Mouse (Mus musculus) spleen, embryonic (tissue): ENCODE measurements around the gene Gm14569.

Experiments
- CTCF ChIA-PET: fragments of 350-600 bp; sonication (Branson Sonifier 250); formaldehyde crosslinking; loops from one replicate; lab custom pipeline; 2022; lab: Charles Lee

Gene Gm14569

DNA sequence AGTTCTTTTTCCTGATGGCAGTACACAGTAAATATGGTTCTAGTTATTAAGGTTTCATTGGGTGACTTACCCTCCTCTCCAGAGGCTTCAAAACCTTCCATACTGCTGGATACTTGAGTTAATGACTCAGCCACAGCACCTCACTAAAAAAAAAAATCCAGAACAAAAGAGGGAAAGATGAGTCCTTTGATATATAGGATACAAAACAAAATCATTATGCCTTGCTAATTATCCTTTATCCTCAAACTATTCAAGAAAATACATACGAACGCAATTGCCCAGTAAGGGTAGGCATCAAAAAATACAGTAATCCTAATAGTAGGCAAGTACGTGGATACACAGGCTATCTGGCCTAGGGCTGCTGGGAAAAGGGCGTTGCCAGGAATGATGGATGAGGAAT lies at the start of gene Gm14569:
Gene Gm14569, minus strand, starts transcription at position 101 of the 400 bp plus-strand sequence.
- CTCF ChIA-PET = interaction anchor here (0.6 kb wide), 1 partner anchor 34 kb away, joined by 4 read pairs; no protein-coding TSS in a partner anchor

DNA sequence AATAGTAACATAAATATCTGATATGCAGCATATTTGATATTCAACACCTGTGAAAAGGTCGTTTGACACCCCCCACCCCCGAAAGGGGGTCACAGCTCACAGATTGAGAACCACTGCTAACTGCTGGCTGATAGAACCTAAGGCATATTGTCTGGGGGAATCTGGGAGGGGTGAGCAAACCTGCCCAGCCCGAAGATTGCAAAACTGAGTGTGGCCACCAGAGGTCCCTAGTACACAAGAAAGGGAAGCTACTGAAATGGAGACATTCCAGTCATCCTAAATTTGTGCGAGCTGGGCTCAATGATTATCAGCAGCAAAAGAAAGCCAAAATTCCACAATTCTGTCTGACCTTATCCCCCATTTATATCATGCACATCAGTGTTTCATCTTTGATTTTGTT lies 42.9 kb upstream of the Gm14569 start:
- CTCF ChIA-PET = interaction anchor here (0.7 kb wide), 1 partner anchor 620 kb away, joined by 3 read pairs; no protein-coding TSS in a partner anchor

DNA sequence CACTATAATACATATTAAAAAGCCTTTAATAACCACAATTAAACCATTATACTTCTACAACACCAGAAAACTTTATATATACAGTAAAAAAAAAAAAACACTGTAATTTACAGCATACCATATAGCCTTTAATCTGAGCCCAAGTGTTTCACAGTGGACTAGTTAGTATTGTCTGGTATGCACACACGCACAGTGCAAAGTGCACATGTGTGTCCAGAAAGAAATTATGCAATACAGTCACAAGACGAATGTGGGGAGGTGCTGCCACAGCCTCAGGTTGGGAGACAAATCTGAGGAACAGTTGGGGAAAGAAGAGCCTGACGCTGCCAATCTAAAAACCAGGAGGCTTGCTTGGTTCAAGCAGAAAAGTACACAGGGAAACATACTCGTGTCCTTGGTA lies 42.1 kb upstream of the Gm14569 start:
- CTCF ChIA-PET = interaction anchor here (0.7 kb wide), 2 partner anchors 289 to 620 kb away, joined by 3 read pairs; no protein-coding TSS in a partner anchor

DNA sequence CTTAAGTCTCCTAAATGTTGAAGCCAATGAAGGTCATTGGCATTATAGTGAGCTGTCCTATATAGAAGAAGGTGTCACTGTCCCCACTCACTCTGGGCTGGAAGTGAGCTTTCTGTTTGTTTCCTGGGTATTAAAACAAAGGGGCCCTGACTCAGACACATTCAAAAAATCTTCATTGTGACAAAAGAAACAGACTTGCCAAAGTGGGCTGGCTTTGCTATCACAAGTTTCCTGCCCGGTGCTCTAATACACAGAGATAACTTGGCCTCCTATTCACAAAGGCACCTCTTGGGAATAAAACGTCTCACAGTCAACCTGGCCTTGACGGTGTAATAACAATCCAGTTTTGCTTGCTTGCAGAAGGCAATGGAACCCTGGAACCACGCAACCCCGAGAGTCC lies 38.6 kb upstream of the Gm14569 start:
- CTCF ChIA-PET = no interaction called here

DNA sequence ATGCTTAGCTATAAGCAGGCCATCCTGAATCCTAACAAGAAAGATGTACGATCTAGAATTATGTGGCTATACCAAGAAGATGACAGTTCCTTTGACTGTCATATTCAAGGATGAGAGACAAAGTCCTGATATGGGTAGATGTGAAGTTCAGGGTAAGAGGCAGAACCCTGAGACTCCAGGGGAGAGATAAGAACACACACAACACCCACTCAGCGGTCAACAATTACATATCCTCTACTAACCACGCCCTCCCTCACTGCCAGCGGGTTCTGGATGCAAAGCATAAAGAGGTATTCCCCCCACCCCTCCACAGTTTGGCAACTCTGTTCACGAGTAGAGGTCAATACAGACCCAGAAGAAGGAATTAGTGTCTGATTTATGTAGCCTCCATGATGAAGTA lies 32.1 kb upstream of the Gm14569 start:
- CTCF ChIA-PET = no interaction called here

DNA sequence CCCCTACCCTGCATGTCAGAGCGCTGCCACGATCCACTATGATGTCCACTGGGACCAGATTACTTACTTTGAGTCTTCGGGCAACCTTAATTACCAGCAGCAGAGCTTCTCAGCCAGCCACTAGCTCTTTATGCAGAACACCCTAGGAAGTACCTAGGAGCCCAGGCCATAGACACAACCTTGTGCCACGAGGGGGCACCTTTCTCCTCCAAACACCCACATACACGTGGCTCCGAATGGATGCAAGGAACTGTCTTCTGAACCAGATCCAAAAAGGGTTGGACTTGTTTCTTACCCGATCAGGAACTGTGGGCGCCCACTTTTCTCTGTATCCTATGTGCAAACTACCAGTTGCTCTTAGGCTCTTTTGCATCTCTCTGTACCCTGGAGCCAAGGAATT lies 22.1 kb upstream of the Gm14569 start:
- CTCF ChIA-PET = no interaction called here

DNA sequence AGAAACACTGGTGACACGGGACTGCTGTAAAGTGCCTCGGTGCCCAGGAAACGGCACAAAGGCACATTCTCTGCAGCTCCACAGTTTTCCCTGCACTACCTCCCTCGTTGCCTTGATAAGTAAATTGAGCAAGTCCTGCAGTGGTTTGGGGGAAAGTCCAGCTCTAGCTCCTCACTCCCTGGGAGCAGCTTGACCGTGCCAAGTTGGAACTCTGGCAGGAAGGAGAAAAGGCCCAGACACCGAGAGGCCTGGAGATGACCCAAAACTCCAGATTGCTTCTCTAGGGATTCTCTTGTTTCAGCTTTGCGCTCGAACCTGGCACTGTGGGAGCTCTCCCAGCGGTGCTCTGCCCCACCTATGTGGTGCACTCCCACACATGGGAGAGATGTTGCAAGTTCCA lies 21.6 kb upstream of the Gm14569 start:
- CTCF ChIA-PET = interaction anchor here (0.5 kb wide), 1 partner anchor 595 kb away, joined by 8 read pairs; no protein-coding TSS in a partner anchor

DNA sequence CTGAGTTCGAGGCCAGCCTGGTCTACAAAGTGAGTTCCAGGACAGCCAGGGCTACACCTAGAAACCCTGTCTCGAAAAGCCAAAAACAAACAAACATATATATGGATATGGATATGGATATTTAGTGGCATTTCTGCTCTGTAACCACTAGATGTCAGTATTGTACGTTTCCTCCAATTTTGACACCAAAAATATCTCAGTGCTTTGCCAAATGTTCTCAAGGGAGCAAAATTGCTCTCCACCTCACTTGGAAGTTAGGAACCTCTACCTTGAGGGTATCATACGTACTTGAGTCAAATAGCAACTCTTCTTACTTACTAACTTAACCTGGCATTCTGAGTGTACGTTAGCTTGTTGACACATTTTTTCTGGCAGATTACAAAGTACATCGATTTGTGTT lies 15.2 kb upstream of the Gm14569 start:
- CTCF ChIA-PET = no interaction called here

DNA sequence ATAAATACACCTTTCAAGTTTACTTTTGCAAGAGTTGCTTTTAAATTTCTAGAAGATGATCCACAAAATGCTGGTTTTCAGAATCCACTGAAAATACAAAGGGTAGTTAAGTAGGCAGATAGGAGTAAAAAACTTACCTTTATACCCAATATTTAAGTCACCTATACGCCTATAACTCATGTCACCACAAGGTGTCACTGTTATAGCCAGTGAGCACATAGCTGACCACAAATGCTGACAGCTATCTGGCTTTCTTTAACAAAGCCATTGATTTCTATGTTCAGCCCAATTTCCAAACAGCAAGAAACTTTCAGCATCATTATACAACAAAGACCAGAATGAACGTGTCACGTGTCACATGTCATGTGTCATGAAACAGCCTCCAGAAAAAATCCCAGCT lies 2.1 kb downstream of the Gm14569 start:
- CTCF ChIA-PET = no interaction called here

DNA sequence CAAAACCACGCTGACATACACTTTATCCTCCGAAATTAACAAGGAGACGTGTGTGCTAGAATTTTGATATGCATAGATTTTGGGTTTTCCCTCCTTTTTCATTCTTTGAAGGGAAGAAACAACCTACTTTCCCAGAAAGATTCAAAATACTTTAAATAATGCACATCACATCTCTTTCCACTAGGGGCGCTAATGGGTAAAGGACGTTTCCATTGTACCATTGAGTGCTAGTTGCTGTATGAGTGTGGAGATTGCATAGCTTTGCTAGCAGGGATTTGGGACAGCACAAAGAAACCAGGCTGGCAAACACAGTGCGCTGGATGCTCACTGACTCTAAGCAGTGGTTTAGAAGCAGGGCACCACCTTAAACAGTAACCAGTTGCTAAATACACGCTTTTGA lies 3.6 kb downstream of the Gm14569 start:
- CTCF ChIA-PET = no interaction called here

DNA sequence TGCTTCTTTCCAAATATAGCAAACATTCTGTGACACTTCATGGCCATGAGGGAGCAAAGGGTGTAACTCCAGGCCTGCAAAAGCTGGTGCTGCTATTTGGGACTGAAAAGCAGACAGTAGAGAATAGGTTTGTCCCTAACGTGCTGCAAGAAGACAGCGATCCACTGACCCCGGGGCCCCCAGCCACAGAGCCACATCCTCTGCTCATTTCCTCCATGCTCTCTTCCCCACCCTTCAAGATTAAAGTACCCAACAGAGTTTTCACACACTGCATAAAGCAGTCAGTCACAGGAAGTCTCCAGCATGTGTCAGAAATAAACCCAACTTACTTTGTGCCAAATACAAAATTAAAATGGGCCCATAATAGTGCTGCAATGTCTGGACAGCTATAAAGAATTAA lies 16.8 kb downstream of the Gm14569 start:
- CTCF ChIA-PET = no interaction called here

DNA sequence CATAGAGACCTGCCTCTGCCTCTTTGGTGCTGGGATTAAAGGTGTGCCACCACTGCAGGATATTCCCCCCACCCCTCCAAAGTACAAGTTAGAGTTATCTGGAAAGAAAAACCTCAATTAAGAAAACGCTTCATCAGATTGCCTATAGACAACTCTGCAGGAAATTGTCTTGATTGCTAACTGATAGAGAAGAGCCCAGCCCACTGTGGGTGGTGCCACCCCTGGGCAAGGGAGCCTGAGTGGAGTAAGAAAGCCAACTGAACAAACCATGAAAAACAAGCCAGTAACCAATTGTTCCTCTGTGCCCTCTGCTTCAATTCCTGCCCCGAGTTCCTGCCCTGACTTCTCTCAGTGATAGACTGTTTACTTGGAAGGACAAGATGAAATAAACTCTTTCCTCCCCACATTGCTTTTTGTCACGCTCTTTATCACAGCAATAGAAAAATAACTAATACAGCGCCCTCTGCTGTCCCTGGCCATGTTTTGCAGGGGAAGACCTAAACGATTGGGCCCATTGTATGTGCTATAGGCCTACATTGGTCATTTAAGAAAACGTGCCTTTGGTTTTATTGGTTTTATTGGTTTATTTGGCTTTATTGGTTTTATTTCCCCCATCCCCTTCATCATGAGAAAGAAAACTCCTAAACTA lies 17.4 kb downstream of the Gm14569 start:
- CTCF ChIA-PET = no interaction called here

DNA sequence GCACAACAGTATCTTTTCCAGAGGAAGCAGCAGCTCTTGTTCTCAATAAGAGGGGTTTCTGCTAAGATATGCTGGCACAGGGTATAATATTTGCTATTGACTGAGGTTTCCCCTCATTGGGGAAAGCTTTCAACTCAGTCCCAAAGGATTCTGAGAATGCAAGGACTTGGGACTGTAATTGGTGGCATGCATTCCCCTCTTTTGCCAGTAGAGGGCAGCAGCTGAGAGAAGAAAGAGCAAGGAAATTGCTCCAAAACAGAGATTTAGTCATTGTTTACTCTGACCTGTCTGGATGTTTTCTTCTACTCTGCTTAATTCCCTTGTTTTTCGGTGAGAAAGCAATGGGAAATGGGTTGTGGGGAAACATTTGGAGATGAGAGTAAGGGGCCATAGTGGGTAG lies 35.6 kb downstream of the Gm14569 start:
- CTCF ChIA-PET = interaction anchor here (0.6 kb wide), 1 partner anchor 1593 kb away, joined by 3 read pairs; no protein-coding TSS in a partner anchor

DNA sequence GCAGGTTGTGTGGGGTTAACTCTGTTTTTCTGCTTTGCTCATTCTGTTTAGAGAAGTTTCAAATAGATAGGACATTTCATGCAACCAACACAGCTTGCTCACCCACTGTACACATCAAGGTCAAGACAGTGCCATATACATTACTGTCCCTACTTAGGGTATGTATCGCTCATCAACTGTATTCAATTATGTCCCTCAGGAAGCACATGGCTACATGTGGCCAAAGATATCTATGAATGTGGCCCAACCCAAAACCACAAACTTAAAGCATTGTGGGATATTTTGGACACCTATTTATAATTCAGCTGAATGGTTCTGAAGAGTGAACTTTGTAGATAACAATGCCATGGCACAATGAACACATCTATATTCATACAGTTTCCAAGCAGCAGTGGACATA lies 53.7 kb downstream of the Gm14569 start:
- CTCF ChIA-PET = no interaction called here

DNA sequence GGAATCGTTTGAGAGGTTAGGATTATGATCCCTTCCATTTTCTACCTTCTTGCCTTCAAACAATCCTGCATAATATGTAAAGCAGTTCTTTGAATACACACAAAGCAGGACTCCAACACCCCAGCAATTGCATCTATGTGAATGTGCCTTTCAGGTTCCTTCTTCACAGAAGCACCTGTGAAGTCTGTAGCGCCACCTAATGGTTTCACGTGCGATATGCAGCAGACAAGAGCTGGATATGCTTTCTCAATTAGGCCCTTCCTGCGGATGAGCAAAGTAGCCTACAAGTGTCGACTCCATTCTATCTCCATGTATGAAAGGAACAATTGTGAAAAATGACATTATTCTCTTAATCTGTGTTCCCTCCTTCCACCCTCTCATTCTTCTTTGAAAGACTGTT lies 56.6 kb downstream of the Gm14569 start:
- CTCF ChIA-PET = no interaction called here

DNA sequence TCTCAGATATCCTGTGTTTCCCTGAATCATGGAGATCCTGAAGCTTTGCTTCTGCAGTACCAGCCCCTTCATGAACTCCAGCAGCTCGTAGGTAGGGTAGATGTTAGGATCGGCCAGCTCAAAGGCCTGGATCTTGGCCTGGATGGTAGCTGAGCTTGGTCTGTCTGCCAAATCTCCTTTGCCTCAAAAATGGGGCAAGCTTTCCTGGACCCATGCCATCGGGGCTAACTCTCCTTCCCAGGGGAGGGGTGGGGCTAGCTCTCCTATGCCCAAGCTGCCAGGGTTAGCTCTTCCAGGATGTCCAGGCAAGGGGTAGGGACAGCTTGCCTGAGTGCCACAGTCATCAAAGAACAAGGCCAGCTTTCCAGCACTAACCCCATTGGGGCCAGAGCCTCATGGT lies 72.5 kb downstream of the Gm14569 start:
- CTCF ChIA-PET = no interaction called here

DNA sequence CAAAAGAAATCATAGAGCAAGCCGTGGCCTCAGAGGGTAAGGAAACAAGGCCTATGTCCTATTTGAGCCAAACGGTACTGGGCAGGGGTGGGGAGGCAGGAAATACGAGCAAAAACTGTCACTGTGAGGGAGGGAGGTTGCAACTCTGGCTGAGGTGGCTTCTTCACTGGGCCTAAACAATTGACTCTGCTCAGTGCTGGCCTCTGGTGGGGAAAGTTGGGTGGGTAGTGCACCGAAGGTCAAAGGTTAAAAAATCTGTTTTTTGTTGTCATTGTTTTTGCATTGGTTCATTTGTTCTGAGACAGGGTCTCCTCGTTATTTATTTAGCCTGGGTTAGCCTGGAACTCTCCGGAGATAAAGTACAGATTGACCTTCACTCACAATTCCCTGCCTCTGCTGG lies 89.3 kb downstream of the Gm14569 start:
- CTCF ChIA-PET = no interaction called here

DNA sequence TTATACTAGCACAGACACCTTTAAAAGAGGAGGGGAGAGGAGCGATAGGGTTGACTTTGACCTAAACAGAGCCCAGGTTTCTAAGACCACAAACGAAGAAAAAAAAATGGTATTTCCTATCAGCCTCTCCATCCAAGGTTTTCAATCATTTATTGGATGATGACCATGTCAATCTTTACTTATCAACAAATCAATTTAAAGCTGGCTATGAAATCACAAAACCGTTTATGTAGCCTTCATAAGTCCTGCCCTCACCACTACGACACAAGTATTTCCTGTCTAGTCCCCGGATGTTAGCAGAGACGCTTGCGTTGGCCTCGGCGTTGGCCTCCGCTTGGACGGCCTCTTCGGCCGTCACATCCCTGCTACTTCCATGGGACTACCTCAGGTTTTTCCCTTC lies 90.7 kb downstream of the Gm14569 start, which contains the start of gene Gm6268:
Gene Gm6268, plus strand, starts transcription at position 301 of the 400 bp plus-strand sequence.
- CTCF ChIA-PET = interaction anchor here (0.6 kb wide), 1 partner anchor 253 kb away, joined by 3 read pairs; no protein-coding TSS in a partner anchor

DNA sequence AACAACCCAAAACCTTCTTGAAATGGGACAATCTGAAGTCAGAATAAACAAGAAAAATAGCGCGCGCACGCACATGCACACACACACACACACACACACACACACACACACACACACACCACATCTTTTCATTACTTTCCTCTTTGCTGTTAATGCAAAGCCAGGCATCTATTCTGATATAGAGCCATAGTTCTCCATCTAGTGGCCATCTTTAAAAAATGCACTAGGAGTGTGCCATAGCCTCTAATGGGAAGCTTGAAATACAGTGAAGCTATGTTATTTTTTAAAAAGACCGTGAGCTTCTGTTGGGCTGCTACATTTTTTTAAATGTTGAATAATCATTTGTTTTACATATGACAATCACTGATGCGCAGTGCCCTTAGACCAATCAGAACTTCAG lies 98.4 kb downstream of the Gm14569 start:
- CTCF ChIA-PET = interaction anchor here (0.7 kb wide), 1 partner anchor 1743 kb away, joined by 4 read pairs; no protein-coding TSS in a partner anchor

DNA sequence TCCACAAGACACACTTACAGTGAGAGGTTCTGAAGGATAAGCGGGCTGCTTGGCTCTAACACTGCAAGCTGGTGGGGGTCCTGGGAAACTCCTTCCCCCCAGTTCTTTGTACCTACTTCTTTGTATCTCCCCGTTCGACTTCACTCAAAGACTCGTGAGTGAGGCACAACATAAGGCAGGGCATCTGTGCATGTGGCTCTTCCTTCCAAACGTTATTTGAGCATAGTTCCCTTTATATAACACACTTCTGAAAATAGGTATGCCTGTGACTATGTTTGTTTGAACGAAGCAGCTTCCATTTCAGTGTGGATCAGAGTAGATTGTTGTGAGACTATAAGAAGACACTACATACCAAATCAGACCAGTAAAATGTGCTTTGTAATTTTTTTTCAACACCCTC lies 99.0 kb downstream of the Gm14569 start:
- CTCF ChIA-PET = no interaction called here

DNA sequence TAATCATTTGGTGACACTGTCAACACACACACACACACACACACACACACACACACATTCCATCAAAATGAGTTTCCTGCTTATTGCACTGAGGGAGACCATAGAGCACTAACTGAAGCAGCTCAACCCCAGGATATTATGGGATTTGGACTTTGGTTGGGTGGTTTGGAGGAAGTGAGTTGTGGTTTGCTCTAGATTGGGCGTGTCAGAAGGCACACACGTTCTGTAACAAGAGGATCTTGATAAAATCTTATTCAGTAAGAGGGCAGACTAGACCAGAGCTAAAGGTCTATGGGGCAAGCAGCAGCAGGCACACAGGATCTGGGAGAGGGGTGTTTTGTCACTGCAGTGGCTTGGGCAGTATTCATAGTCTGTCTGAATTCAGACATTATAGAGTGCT lies 101.1 kb downstream of the Gm14569 start:
- CTCF ChIA-PET = no interaction called here

DNA sequence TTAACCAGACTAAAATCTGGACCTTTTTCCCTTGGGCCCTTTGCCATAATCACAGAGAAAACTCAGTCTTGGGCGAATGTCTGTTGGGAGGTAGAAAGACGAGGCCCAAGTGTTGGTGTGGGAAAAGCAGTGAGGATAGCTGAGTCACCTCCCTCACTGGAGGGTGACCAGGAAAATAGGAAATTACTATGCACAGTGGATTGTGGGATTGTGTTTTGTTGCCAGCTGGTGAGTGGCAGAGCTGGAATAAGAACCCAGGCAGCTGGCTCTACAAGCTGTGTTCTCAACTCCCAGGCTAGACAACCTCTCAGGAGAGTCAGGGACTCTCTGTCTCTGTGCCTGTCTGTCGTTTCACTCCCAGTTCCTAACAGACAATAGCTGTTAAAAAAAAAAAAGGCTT lies 101.7 kb downstream of the Gm14569 start:
- CTCF ChIA-PET = no interaction called here

DNA sequence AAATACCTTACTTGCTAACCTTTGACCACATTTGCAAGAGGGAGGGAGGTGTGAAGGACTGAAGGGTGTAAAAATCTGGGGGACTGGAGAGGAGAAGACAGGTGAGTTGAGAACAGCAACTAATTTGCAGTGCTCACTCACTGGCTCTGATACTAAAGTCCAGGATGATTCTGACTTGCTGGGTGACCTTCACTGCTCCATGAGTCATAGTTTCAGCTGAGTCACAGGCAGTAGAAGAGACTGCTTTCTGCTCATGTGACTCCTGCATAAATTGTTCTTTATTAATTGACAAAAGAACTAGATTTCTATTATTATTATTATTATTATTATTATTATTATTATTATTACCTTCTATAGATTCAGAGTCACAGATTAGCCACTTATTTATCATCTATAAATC lies 106.3 kb downstream of the Gm14569 start:
- CTCF ChIA-PET = no interaction called here
